Mouse (Mus musculus) frontal cortex, postnatal 25 days (tissue): Measurements from ENCODE around the gene Zfp948.
"Not testable (repeated sequence)": the region's sequence is repeated elsewhere in the genome, so short reads cannot be mapped to it uniquely, and the experiment has no call there.

Experiments
- DNase-seq, 2 experiments: peaks; one replicate each; pipeline ENCODE4 v3.0.0; 2022; ENCODE audit warnings: low spot score in 2 of 2

Gene Zfp948

DNA sequence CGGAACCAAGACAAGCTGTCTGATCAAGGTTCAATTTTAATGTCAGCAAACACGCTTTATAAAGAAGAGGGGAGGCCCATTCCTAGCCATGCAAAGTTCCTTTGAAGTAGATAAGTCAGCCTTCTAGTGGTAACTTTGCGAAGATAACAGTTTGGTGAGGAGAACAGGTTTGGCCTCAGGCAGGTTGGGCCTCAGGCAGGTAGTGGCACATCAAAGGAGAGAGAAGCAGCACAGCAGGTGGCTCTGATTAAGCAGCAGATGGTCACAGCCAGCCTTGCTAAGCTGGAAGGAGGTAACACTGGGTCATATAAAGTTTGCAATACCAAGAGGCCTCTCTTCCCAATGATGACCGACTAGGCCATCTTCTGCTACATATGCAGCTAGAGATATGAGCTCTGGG, 69.0 kb downstream of the Zfp948 start:
- not testable (repeated sequence) for DNase-seq
